Mouse (Mus musculus) large intestine, adult 2 months (tissue): ENCODE measurements around the gene 2310050C09Rik. TPM values are rescaled to one million over a fixed set of nuclear protein-coding genes. Genes with fewer than 3 reads are reported as not detected.

Source experiments
- DNase-seq: peaks from one replicate; pipeline ENCODE4 v3.0.0-alpha.2; 2012; ENCODE audit warnings: low read depth, low spot score
- WGBS: fragments of 180-500 bp; shearing (Covaris S2); methylation state at CpG from one replicate; pipeline ENCODE4 v1.1.7; 2018; 5-methylcytosine and 5-hydroxymethylcytosine counted together
- polyA plus RNA-seq: library from polyadenylated mRNA; depleted of rRNA; stranded (reverse); fragments of >200 nt; gene quantifications from 2 replicates; pipeline ENCODE4 v1.2.3, GENCODE M21; 2012; rRNA removed

2310050C09Rik gene
- polyA plus RNA-seq: not detected in 2 replicates

- WGBS: 59% methylated on average over 4 of the region's 4 CpGs
- no peak for DNase-seq
Measured at GRCm38 (mm10) chr3:92870116-92870515, at the start of gene 2310050C09Rik. 2310050C09Rik (minus strand) TSS chr3:92870216.

GRCm38 (mm10) chr3:92907571-92907970 is 37.6 kb upstream of the 2310050C09Rik start:
- DNase-seq: no peak
- WGBS: 19% methylated on average over 4 of the region's 4 CpGs

- 37% methylated on average over 3 of the region's 3 CpGs for WGBS
- no peak for DNase-seq
Measured at GRCm38 (mm10) chr3:92905182-92905581, 35.2 kb upstream of the 2310050C09Rik start.

GRCm38 (mm10) chr3:92903640-92904039 is 33.6 kb upstream of the 2310050C09Rik start:
- 39% methylated on average over 4 of the region's 4 CpGs for WGBS

GRCm38 (mm10) chr3:92902992-92903391 is 33.0 kb upstream of the 2310050C09Rik start:
- 18% methylated on average over 3 of the region's 3 CpGs for WGBS
- no peak for DNase-seq

More at GRCm38 (mm10) chr3:92903640-92904039, 33.6 kb upstream of the 2310050C09Rik start:
- no peak for DNase-seq

- DNase-seq: no peak
- WGBS: 34% methylated on average over 1 of the region's 1 CpGs
Measured at GRCm38 (mm10) chr3:92894489-92894888, 24.5 kb upstream of the 2310050C09Rik start.

GRCm38 (mm10) chr3:92894063-92894462 is 24.0 kb upstream of the 2310050C09Rik start:
- DNase-seq: no peak
- WGBS: 38% methylated on average over 3 of the region's 3 CpGs

GRCm38 (mm10) chr3:92874180-92874579 is 4.2 kb upstream of the 2310050C09Rik start:
- WGBS: 76% methylated on average over 3 of the region's 3 CpGs
- DNase-seq: no peak

- WGBS: 82% methylated on average over 3 of the region's 3 CpGs
- no peak for DNase-seq
Measured at GRCm38 (mm10) chr3:92851186-92851585, 18.8 kb downstream of the 2310050C09Rik start, which contains the start of gene Lce1l. Lce1l (minus strand) TSS chr3:92851286.

GRCm38 (mm10) chr3:92827108-92827507 is 42.9 kb downstream of the 2310050C09Rik start, which contains the start of gene Kprp:
Kprp (minus strand) TSS chr3:92827247.
- WGBS: 9% methylated on average over 1 of the region's 1 CpGs
- DNase-seq: no peak

GRCm38 (mm10) chr3:92825808-92826207 is 44.2 kb downstream of the 2310050C09Rik start:
- WGBS: 7% methylated on average over 1 of the region's 1 CpGs
- no peak for DNase-seq

Other genes starting within 250 kb of the 2310050C09Rik start
- gene Lce6a, start 248.6 kb downstream of the 2310050C09Rik start, polyA plus RNA-seq: not detected in 2 replicates
- gene Lce1a1, start 221.9 kb downstream of the 2310050C09Rik start, polyA plus RNA-seq: not detected in 2 replicates
- gene Lce1b, start 213.3 kb downstream of the 2310050C09Rik start, polyA plus RNA-seq: 0.15 TPM in 1 of 2 replicates, not detected in the other
- gene Lce1a2, start 199.9 kb downstream of the 2310050C09Rik start, polyA plus RNA-seq: not detected in 2 replicates
- not detected in 2 replicates for gene Lce1c, start 191.0 kb downstream of the 2310050C09Rik start, polyA plus RNA-seq
- not detected in 2 replicates for gene Lce1d, start 183.0 kb downstream of the 2310050C09Rik start, polyA plus RNA-seq
- gene Lce1e, start 161.1 kb downstream of the 2310050C09Rik start, polyA plus RNA-seq: not detected in 2 replicates
- gene Lce1f, start 149.9 kb downstream of the 2310050C09Rik start, polyA plus RNA-seq: not detected in 2 replicates
- not detected in 2 replicates for gene Gm38119, start 131.1 kb downstream of the 2310050C09Rik start, polyA plus RNA-seq
- gene Lce1g, start 117.9 kb downstream of the 2310050C09Rik start, polyA plus RNA-seq: not detected in 2 replicates
- not detected in 2 replicates for gene Lce1h, start 105.2 kb downstream of the 2310050C09Rik start, polyA plus RNA-seq
- gene Lce1i, start 91.3 kb downstream of the 2310050C09Rik start, polyA plus RNA-seq: not detected in 2 replicates
- gene Lce1j, start 79.7 kb downstream of the 2310050C09Rik start, polyA plus RNA-seq: not detected in 2 replicates
- gene Lce1k, start 62.3 kb downstream of the 2310050C09Rik start, polyA plus RNA-seq: not detected in 2 replicates
- gene Kprp, start 43.0 kb downstream of the 2310050C09Rik start, polyA plus RNA-seq: not detected in 2 replicates
- gene Lce1l, start 18.9 kb downstream of the 2310050C09Rik start, polyA plus RNA-seq: not detected in 2 replicates
- not detected in 2 replicates for gene Lce3a, start 56.0 kb upstream of the 2310050C09Rik start, polyA plus RNA-seq
- gene Lce3b, start 62.8 kb upstream of the 2310050C09Rik start, polyA plus RNA-seq: 0.26 TPM in 1 of 2 replicates, not detected in the other
- not detected in 2 replicates for gene Lce3c, start 74.3 kb upstream of the 2310050C09Rik start, polyA plus RNA-seq
- gene Lce3d, start 87.2 kb upstream of the 2310050C09Rik start, polyA plus RNA-seq: not detected in 2 replicates
- gene Lce3e, start 96.8 kb upstream of the 2310050C09Rik start, polyA plus RNA-seq: not detected in 2 replicates
- not detected in 2 replicates for gene Lce3f, start 122.0 kb upstream of the 2310050C09Rik start, polyA plus RNA-seq
- 0.18 and 0.21 TPM in 2 replicates for gene Crct1, start 145.5 kb upstream of the 2310050C09Rik start, polyA plus RNA-seq
- gene Lce1m, start 148.8 kb upstream of the 2310050C09Rik start, polyA plus RNA-seq: not detected in 2 replicates
- not detected in 2 replicates for gene Gm4858, start 198.6 kb upstream of the 2310050C09Rik start, polyA plus RNA-seq